Mouse (Mus musculus): ENCODE data around the gene Cdk18.

DNA sequence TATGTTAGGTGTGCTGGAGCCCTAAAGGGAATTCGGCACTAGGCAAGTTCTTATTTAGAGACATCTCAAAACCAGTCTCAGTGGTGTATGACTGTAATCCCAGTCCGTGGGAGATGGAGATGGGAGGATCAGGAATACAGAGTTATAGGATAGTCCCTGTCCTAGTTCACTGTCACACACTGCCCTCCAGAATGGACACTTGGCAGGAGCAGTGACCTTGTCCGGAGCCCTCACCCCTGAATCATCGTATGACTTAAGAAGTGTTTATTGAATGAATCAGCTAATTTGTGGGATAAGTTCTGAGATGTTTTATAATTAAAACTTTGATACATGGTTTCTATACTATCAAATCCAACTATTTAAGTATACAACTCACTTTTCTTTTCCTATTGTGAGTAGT lies 76.4 kb downstream of the Cdk18 start:
- TF ChIP-seq CTCF (conservative IDR thresholded peaks at IDR 0.05; ENCODE audit: insufficient read depth, insufficient read length, low read depth, low read length) (no peak), POLR2A (IDR thresholded peaks at IDR 0.05; ENCODE audit: low read depth, low read length) (no peak)

Measured in kidney, adult 2 months (tissue).